Mouse (Mus musculus) kidney, embryonic 15.5 days (tissue): ENCODE results near the gene 4933428M09Rik. TPM values are rescaled to one million over a fixed set of nuclear protein-coding genes. Genes with fewer than 3 reads are reported as not detected.
"Not testable (repeated sequence)": the region's sequence is repeated elsewhere in the genome, so short reads cannot be mapped to it uniquely, and the experiment has no call there.

ENCODE experiments used
- ATAC-seq: fragments of 200-750 bp; cut with Nextera tagmentation; replicated peaks from 2 replicates; pipeline ENCODE4 v1.8.0; 2017; ENCODE audit warnings: moderate TSS enrichment; ENCODE audit not compliant: low FRiP score
- H3K27ac ChIP-seq: fragments of 300-500 bp; sonication (generic); 2 replicates; pipeline ENCODE4 v1.5.1; 2015; ENCODE audit warnings: mild to moderate bottlenecking, inconsistent platforms
- H3K27me3 ChIP-seq: fragments of 300-500 bp; sonication (generic); 2 replicates; pipeline ENCODE4 v1.6.1; 2015; ENCODE audit warnings: inconsistent platforms
- H3K36me3 ChIP-seq: fragments of 300-500 bp; sonication (generic); 2 replicates; pipeline ENCODE4 v1.6.1; 2015; ENCODE audit warnings: inconsistent platforms
- H3K4me1 ChIP-seq: fragments of 300-500 bp; sonication (generic); 2 replicates; pipeline ENCODE4 v1.6.1; 2015; ENCODE audit warnings: inconsistent platforms
- H3K4me2 ChIP-seq: fragments of 300-500 bp; sonication (generic); 2 replicates; pipeline ENCODE4 v1.6.1; 2015; ENCODE audit warnings: moderate library complexity, mild to moderate bottlenecking, inconsistent platforms
- H3K4me3 ChIP-seq: fragments of 300-500 bp; sonication (generic); replicated peaks from 2 replicates; pipeline ENCODE4 v1.5.1; 2015; ENCODE audit warnings: mild to moderate bottlenecking, inconsistent platforms
- H3K9ac ChIP-seq: fragments of 300-500 bp; sonication (generic); 2 replicates; pipeline ENCODE4 v1.6.1; 2015; ENCODE audit warnings: mild to moderate bottlenecking, inconsistent platforms
- H3K9me3 ChIP-seq: fragments of 300-500 bp; sonication (generic); replicated peaks from 2 replicates; pipeline ENCODE4 v1.6.1; 2016; ENCODE audit warnings: inconsistent platforms
- WGBS: fragments of 180-500 bp; shearing (Covaris S2); methylation state at CpG from one replicate; pipeline ENCODE4 v1.1.7; 2015; ENCODE audit warnings: mixed read lengths; 5-methylcytosine and 5-hydroxymethylcytosine counted together
- polyA plus RNA-seq: library from polyadenylated mRNA; unstranded; fragments of >200 nt; fragmentation: Nextera tagmentation; extraction: Ambion mirVana; gene quantifications from 2 replicates; pipeline ENCODE4 v1.2.1, GENCODE M21; 2015

The 4933428M09Rik gene
- not detected in 2 replicates for polyA plus RNA-seq

DNA sequence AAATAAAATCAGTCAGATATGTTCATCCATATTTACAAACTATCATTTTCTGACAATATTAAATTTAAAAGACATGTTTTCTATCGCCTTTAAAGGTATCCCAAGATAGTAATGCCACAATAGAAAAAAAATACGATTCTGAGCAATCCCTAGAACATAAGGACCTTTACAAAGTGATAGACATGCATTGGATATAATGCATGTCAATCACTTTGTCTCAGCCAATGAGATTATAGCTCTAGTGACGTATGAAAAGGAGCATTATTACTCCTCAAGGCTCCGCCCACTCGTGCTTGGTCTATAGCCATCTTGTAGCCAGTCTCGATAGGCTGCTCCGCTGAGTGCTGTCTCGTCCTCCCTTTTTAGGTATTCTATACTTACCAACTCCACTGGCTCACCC, at the start of gene 4933428M09Rik:
Gene 4933428M09Rik, plus strand, starts transcription at position 301 of the 400 bp plus-strand sequence.
- WGBS = 87% methylated on average over 8 of the region's 8 CpGs
- ATAC-seq = no peak
- no peak within 1 kb of the TSS for H3K4me2 ChIP-seq
- no peaks in the 10 kb centered on the region for H3K4me1 ChIP-seq
- H3K9me3 ChIP-seq = no peaks in the 10 kb centered on the region
- no peak within 1 kb of the TSS for H3K9ac ChIP-seq
- no peaks in the 10 kb centered on the region for H3K36me3 ChIP-seq
- H3K4me3 ChIP-seq = no peak within 1 kb of the TSS
- H3K27me3 ChIP-seq = 0 out of 2 replicates have a peak, but pooled peaks cover 2% of the 10 kb centered on the region
- no peak within 1 kb of the TSS for H3K27ac ChIP-seq

GRCm38 (mm10) chrX:139134031-139134430, 45.0 kb upstream of the 4933428M09Rik start:
- H3K27me3 ChIP-seq = 0 out of 2 replicates have a peak, but pooled peaks cover 5% of the 10 kb centered on the region
- H3K9ac ChIP-seq = no peak overlapping the region
- 66% methylated on average over 4 of the region's 4 CpGs for WGBS
- no peaks in the 10 kb centered on the region for H3K4me1 ChIP-seq
- H3K36me3 ChIP-seq = no peaks in the 10 kb centered on the region
- no peak overlapping the region for H3K27ac ChIP-seq
- H3K9me3 ChIP-seq = no peaks in the 10 kb centered on the region
- no peak overlapping the region for H3K4me3 ChIP-seq
- ATAC-seq = no peak
- H3K4me2 ChIP-seq = no peak overlapping the region

DNA sequence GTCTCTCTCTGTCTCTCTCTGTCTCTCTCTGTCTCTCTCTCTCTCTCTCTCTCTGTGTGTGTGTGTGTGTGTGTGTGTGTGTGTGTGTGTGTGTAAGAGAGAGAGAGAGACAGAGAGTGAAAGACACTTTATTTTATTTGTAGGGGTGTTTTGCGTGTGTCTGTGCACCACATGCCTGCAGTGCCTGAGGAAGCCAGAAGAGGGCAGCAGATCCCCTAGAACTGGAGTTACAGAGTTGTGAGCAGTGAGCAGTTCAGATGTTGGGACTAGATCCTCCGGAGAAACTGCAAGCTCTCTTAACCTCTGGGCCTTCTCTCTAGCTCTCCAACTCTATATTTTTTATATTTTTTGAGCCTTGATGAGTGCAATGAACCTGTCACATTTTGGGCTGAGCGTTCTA, 12.5 kb downstream of the 4933428M09Rik start:
- H3K9ac ChIP-seq, H3K4me3 ChIP-seq, H3K27ac ChIP-seq, H3K4me2 ChIP-seq, H3K27me3 ChIP-seq, H3K36me3 ChIP-seq, H3K9me3 ChIP-seq, ATAC-seq, H3K4me1 ChIP-seq: not testable (repeated sequence)
- WGBS = 93% methylated on average over 3 of the region's 3 CpGs

GRCm38 (mm10) chrX:139194572-139195279, 15.7 kb downstream of the 4933428M09Rik start:
- ATAC-seq = peak; percentile 58

GRCm38 (mm10) chrX:139209191-139209828, 30.3 kb downstream of the 4933428M09Rik start:
- H3K4me2 ChIP-seq = peak overlapping the region; percentile 66
- not testable (repeated sequence) for H3K27me3 ChIP-seq, H3K27ac ChIP-seq, H3K9me3 ChIP-seq, H3K4me1 ChIP-seq, H3K9ac ChIP-seq, H3K4me3 ChIP-seq, H3K36me3 ChIP-seq
- ATAC-seq = peak; percentile 47; the same call in 1 of the 2 replicates
- WGBS = 74% methylated on average over 4 of the region's 4 CpGs

More at GRCm38 (mm10) chrX:139194572-139195279, 15.7 kb downstream of the 4933428M09Rik start:
- Histone ChIP-seq H3K4me3 (no peak overlapping the region), H3K9me3 (no peaks in the 10 kb centered on the region), H3K9ac (no peak overlapping the region), H3K27ac (no peak overlapping the region), H3K4me1 (no peaks in the 10 kb centered on the region), H3K4me2 (no peak overlapping the region), H3K27me3 (peaks cover 8% of the 10 kb centered on the region; the same call in 1 of the 2 replicates), H3K36me3 (no peaks in the 10 kb centered on the region)
- WGBS = 32% methylated on average over 1 of the region's 1 CpGs

GRCm38 (mm10) chrX:139209829-139210225, 30.8 kb downstream of the 4933428M09Rik start, which contains the start of gene Mum1l1:
Gene Mum1l1 (plus strand): TSS chrX:139210042.
- Histone ChIP-seq H3K9ac (peak within 1 kb of the TSS; percentile 48; the same call in 1 of the 2 replicates), H3K4me3 (peak within 1 kb of the TSS; percentile 50), H3K27me3 (peaks cover 1% of the 10 kb centered on the region), H3K36me3 (no peaks in the 10 kb centered on the region), H3K4me2 (peak within 1 kb of the TSS; percentile 66), H3K27ac (no peak within 1 kb of the TSS), H3K4me1 (no peaks in the 10 kb centered on the region), H3K9me3 (no peaks in the 10 kb centered on the region)
- WGBS = 29% methylated on average over 28 of the region's 31 CpGs
- peak; percentile 96 for ATAC-seq

- no peak overlapping the region for H3K4me2 ChIP-seq
- H3K4me3 ChIP-seq = no peak overlapping the region
- no peaks in the 10 kb centered on the region for H3K9me3 ChIP-seq
- peaks cover 7% of the 10 kb centered on the region for H3K27me3 ChIP-seq
- no peak overlapping the region for H3K27ac ChIP-seq
- H3K36me3 ChIP-seq = no peaks in the 10 kb centered on the region
- no peaks in the 10 kb centered on the region for H3K4me1 ChIP-seq
- ATAC-seq = no peak
- WGBS = 68% methylated on average over 4 of the region's 4 CpGs
- no peak overlapping the region for H3K9ac ChIP-seq
These were observed 35.7 kb downstream of the 4933428M09Rik start for GRCm38 (mm10) chrX:139214765-139215164.

DNA sequence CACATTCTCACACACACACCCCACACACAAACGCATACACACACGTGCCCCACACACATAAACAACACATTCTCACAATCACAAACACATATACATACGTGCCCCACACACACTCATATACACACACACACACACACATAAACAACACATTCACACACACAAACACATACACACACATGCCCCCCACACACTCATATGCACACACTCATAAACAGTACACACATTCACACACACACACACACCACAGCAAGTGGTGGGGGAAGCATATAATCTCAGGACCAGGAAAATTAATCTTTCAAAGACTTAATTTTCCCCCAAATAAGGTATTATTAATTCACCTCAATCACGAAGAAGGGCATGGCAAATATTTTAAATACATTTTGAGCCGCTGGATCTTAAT, 37.4 kb downstream of the 4933428M09Rik start:
- H3K27ac ChIP-seq = no peak overlapping the region
- H3K4me1 ChIP-seq = no peaks in the 10 kb centered on the region
- H3K4me3 ChIP-seq = peak overlapping the region; percentile 44; the same call in 1 of the 2 replicates
- no peak for ATAC-seq
- no peaks in the 10 kb centered on the region for H3K9me3 ChIP-seq
- peak overlapping the region; percentile 55 for H3K4me2 ChIP-seq
- WGBS = 74% methylated on average over 5 of the region's 5 CpGs
- H3K9ac ChIP-seq = no peak overlapping the region
- H3K36me3 ChIP-seq = no peaks in the 10 kb centered on the region
- peaks cover 7% of the 10 kb centered on the region for H3K27me3 ChIP-seq

DNA sequence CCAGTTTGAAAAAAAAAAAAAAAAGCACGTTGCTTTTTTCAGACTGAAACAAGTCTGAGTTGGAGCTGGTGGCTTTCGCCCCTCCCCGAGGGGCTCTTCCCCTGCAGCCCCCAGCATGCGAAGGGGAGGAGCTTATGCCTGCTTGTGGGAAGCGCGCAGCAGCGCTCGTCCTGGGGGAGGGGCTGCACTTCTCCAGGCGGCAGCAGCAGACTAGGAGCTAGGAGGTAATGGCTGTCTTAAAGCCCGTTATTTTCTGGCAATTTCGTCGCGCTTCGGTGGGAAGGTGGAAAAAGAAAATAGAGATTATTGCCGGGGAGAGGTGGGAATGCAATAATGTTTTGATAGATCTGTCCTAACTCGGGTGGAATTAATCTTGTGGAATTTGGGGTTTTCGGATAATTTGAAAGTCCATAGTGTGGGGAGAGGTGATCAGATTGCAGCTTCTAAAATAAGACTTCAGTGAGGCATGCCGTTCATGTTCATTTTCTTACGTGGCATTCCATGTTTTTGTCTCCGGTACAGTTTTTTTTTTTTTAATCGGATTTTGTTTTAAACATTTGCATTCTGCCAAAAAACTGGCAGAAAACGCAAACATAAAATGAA, 38.1 kb downstream of the 4933428M09Rik start:
- Histone ChIP-seq H3K36me3 (no peaks in the 10 kb centered on the region), H3K4me2 (peak overlapping the region; percentile 55), H3K27ac (no peak overlapping the region), H3K9ac (no peak overlapping the region), H3K27me3 (peaks cover 7% of the 10 kb centered on the region), H3K9me3 (no peaks in the 10 kb centered on the region), H3K4me3 (peak overlapping the region; percentile 44), H3K4me1 (no peaks in the 10 kb centered on the region)
- 24% methylated on average over 22 of the region's 22 CpGs for WGBS
- ATAC-seq = peak; percentile 93

GRCm38 (mm10) chrX:139217776-139218175, 38.7 kb downstream of the 4933428M09Rik start:
- WGBS = 50% methylated on average over 10 of the region's 10 CpGs
- Histone ChIP-seq H3K9ac (no peak overlapping the region), H3K4me2 (peak overlapping the region; percentile 55), H3K36me3 (no peaks in the 10 kb centered on the region), H3K4me1 (no peaks in the 10 kb centered on the region), H3K4me3 (peak overlapping the region; percentile 44), H3K9me3 (no peaks in the 10 kb centered on the region), H3K27ac (no peak overlapping the region), H3K27me3 (peaks cover 7% of the 10 kb centered on the region)
- ATAC-seq = peak; percentile 50; the same call in 1 of the 2 replicates

- no peak overlapping the region for H3K4me3 ChIP-seq
- H3K9ac ChIP-seq = no peak overlapping the region
- H3K27ac ChIP-seq = no peak overlapping the region
- H3K36me3 ChIP-seq = no peaks in the 10 kb centered on the region
- ATAC-seq = no peak
- peaks cover 7% of the 10 kb centered on the region for H3K27me3 ChIP-seq
- no peaks in the 10 kb centered on the region for H3K4me1 ChIP-seq
- no peaks in the 10 kb centered on the region for H3K9me3 ChIP-seq
- WGBS = 31% methylated on average over 2 of the region's 2 CpGs
- H3K4me2 ChIP-seq = no peak overlapping the region
These were observed 40.0 kb downstream of the 4933428M09Rik start for GRCm38 (mm10) chrX:139219017-139219416.

GRCm38 (mm10) chrX:139220830-139221229, 41.8 kb downstream of the 4933428M09Rik start:
- Histone ChIP-seq H3K27ac (no peak overlapping the region), H3K4me3 (no peak overlapping the region), H3K4me1 (no peaks in the 10 kb centered on the region), H3K36me3 (no peaks in the 10 kb centered on the region), H3K4me2 (no peak overlapping the region), H3K9me3 (no peaks in the 10 kb centered on the region), H3K27me3 (no peaks in the 10 kb centered on the region), H3K9ac (no peak overlapping the region)
- ATAC-seq = no peak
- 77% methylated on average over 4 of the region's 4 CpGs for WGBS
